Mouse (Mus musculus) lung, postnatal 10 days (tissue): ENCODE results near the gene Agbl1.
"Not testable (repeated sequence)": the region's sequence is repeated elsewhere in the genome, so short reads cannot be mapped to it uniquely, and the experiment has no call there.

Experiments
- DNase-seq: peaks from one replicate; pipeline ENCODE4 v3.0.0; 2021

The Agbl1 gene

DNA sequence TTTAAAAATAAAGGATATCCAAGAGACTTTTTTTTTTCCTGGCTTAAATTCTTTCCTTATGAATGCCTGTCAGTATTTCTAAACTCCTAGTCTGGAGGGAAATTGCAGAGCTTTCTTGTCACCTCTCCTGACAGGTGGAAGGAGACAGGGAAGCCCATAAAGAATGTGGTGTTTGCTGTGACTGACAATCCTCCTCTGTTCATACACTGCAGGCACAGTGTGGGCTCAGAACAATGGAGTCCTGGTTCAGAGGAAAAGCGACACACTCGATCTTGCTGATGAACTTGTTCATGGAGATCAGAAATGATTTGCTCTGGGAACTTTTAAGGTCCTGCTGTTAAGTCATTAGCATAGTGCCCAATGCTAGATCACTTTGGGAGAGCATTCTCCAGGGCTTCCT lies 368.1 kb downstream of the Agbl1 start:
- DNase-seq, result no peak

DNA sequence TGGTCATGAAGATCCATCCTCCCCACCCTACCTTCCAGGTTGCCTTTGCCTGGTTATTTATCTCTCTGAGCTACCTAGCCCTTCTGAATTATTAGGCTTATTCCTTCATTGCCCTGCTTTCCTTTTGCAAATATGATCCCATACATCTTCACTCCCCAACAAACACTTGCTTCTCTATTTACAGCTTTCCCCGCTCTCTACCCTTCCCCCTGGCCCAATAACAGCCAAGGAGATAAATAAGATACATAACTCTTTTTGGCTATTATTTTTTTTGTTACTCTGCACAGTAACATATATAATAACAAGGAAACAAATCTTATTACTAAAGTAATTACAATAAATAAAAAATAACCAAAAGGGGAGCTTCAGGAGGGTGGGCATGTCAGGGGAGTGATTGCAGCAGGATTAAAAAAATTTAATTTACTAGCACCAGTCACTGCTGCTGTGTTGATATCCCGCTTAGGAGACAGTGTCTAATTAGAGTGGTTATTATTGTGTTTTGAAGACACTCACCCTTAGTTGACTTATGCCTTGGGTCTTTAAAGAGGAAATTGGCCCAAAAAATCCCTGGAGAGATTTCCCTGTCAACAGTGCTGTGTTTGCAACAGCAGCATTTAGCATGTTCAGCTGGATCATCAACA lies 370.5 kb downstream of the Agbl1 start:
- no peak for DNase-seq

DNA sequence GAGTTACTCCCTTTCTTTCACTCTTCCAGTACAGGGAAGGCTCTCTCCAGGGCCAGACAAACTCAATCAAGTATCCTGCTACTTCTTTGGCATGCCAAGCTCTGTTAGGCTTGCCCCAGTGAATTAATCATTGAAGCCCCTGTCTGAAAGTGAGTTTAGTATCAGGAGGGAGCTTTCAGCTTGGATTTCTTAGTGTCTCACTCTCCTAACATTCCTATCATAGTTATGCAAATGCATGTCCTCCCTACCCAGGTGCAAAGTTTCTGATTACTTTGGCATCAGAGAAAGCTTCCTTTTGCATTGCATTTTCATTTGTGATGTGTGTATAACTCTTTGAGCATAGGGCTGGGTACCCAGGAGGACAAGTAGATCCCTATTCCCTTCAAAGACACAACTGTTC lies 399.8 kb downstream of the Agbl1 start:
- DNase-seq, result no peak

DNA sequence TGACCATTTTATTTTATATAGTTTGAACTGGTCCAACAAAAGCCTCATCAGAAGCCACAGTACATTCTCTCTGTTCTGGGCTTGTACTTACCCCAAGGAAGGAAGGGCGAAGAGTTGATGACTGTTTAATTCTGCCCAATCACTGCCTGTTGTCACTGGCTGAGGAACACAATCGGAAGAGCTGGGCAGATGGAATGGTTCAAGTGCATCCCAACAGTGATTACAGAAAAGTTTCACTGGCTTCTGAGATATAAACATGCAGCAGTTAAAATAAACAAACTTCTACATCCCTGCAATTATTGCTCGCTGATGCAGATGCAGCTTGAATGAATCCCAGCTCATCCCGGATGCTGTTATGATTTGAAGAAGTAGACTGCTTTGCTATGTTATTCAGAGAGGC lies 421.3 kb downstream of the Agbl1 start:
- peak; percentile 19 for DNase-seq

GRCm38 (mm10) chr7:76661072-76661471 lies 431.4 kb downstream of the Agbl1 start:
- peak; percentile 18 for DNase-seq

GRCm38 (mm10) chr7:76674856-76675255 lies 445.2 kb downstream of the Agbl1 start:
- no peak for DNase-seq

- DNase-seq, result no peak
Observed at GRCm38 (mm10) chr7:76701224-76701623, 471.5 kb downstream of the Agbl1 start.

DNA sequence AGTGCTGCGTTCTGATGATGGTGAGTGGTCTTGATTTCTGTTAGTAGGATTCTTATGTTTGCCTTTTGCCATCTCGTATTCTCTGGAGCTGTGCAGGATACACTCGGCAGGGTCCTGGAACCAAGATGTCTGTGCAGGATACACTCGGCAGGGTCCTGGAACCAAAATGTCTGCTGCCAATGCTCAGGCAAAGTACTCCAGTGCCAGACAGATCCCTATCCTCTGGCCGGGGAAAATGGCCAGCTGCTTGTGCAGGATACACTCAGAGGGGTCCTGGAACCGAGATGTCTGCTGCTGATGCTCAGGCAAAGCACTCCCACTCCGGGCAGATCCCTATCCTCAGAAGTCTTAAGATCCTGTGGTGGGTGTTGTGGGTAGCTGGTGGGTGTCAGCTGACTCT lies 502.5 kb downstream of the Agbl1 start:
- DNase-seq, result not testable (repeated sequence)

DNA sequence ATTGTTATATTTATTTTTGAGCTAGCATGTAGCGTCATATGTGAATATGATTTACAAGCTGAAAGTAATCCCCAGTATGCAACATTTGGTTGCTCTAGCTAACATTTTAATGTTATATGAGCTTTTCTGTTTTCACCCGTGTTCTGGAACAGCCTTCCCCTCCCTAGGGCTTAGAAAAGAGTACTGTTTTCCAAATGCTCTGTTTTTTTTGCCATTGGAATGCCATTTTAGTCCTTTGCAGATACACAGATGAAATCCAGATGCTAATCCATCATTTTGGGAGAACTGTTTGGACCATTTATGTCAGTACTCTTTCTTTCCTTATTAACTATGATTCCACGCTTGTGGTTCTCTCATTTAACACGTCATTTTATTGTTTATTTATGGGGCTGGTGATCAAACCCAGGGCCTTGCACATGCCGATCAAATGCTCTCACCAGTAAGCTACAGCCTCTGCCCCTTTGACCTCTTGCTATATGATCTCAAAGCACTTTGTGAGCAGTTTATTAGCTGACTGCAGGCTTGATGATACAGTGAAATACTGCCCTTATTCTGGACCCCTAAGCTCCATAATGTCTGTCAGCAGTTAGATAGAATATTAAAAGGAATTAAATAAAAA lies 547.7 kb downstream of the Agbl1 start:
- DNase-seq, result no peak

DNA sequence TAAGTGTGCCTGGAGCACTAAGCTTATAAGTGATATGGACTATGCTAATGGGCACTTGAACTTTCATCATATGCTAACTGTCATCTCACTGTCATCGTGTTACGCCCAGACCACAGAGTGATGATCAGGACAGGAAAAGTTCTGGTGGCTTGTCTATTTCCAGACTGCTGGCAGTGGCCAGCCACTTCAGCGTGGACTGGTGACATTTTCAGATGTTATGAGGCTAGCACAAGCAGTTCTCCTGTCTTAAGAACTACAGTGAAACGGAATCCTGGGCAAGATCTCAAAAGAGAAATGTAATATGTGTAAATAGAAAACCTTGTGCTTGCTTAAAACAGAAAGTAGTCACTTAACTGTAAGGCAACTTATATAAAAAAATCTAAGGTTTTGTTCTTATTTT lies 550.8 kb downstream of the Agbl1 start:
- no peak for DNase-seq

GRCm38 (mm10) chr7:76788561-76789306 lies 559.0 kb downstream of the Agbl1 start:
- DNase-seq, result no peak

DNA sequence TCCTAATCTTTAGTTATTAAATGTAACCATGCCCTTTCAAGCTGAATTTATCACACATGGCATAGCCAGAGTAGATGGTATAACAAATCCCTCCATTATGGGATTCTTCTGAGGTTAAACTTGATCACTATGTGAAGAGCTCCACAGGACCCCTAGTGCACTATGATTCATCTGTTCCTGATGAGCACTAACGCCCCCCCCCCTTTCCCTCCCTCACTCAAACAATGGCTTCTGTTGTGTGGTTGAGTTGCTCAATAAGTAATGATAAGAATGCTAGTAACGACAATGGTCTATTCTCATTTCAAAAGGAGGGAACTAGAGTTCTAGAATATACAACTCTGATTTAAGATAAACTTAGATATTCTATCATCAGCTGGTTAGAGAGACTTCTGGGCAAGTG lies 560.4 kb downstream of the Agbl1 start:
- DNase-seq, result no peak

- DNase-seq, result peak; percentile 4
Observed at GRCm38 (mm10) chr7:76791247-76791646, 561.6 kb downstream of the Agbl1 start.

DNA sequence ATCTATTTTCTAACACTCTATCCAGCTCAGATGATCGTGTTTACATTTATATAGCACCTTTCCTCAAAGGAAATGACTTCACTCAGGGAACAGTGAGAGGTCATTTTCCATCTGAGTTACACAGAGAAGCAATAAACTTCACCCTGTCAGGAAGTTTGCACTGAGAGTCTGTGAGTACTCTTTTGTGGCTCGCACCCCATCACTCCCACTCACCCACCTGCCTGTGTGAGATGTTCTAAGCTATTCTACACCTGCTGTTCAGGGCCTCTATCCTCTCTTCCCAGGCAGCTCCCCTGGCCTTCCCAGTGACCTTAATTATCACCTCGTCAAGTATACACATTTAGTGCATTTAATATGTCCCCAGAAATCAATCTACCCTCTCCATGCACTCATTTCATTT lies 580.3 kb downstream of the Agbl1 start:
- DNase-seq, result no peak

GRCm38 (mm10) chr7:76820571-76820970 lies 590.9 kb downstream of the Agbl1 start:
- DNase-seq, result no peak

DNA sequence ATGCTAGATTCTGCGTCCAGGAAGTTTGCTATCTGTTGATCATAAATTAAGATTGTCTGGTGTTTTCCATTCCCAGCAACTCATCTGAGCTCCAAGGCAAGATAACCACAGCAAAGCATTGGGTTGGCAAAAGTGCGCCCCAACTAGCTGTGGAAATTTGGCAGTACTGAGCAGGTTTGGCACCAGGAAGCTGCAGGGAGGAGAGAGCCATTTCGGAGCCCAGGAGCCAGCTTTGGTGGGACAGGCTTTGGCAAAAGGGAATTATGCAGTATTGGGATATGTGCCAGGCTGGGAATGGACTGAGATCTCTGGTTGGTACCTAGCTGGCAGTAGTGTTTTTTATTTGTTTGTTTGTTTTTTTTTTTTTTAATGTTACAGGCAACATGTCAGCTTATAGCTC lies 612.5 kb downstream of the Agbl1 start:
- no peak for DNase-seq

DNA sequence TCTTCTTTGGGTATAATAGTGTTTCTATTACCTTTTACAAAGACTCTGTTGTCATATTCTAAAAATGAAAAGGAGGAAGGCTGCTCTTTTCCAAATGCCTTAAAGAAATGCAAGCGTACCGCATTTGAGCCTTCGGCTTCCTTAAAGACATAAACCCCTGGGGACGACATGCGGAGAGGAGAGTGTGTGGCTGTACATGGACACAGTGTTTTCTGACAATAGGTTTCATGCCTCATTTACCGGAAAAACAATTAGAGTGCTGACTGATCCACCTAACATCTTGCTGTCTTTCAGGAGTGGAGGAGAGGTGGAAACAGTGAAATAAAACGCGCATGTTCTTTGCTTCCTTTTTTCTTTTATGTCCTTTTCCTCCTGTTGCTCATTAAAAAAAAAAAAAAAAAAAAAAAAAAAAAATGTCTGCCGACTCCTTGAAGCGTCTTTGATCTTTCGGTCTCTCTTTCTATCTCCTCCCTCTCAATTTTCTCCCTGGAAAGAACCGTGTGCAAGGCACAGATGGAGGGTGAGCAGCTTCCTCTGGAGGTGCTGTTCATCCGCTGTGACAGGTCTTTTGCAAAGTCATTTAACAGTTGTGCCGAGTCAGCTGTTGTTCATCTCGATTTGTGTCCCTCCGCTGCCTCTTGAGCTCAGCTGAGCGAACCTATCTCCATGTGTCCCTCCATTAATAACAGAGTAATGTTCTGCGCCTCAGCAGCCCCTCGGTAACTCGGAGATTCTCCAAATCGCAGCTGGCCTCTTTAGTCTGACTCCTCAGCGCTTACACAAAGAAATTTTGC lies 659.9 kb downstream of the Agbl1 start:
- no peak for DNase-seq

GRCm38 (mm10) chr7:76904096-76904495 lies 674.4 kb downstream of the Agbl1 start:
- DNase-seq, result no peak

DNA sequence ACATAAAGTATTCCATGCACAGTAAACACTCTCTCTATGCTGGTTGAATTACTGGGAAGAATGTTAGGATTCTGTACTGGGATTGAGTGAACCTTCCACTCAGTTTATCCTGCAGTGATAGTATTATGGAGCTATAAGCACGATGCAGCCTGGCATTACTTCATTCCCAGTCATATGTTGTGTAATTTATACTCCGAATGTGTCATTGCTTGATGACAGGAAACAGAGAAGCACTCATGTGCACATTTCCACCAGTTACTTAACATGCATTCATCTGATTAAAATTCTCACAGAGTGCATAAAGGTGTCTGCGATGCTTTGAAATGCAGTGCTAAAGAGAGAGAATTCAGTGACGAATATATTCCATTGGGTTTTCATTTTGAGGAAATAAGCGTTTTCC lies 682.0 kb downstream of the Agbl1 start:
- DNase-seq, result no peak

GRCm38 (mm10) chr7:76918871-76919270 lies 689.2 kb downstream of the Agbl1 start:
- DNase-seq, result no peak

DNA sequence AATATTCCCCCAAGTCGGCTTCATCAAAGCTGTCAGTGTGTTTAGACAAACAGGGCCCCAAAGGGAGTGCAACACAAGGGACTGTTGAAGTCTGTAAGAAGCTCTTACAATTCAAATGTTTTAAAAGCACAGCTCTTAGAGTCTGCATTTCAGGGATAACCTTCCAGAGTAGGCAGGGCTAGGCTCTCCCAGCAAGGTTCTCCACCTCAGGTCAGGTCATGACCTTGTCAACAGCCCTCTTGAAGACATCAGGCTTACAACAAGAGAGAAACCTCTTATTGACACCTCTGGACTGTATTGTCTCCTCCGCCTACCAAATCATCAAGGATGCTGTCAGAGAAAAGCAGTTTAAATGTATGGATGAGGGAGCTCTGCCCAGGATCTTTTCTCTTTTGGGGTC lies 692.0 kb downstream of the Agbl1 start:
- DNase-seq, result no peak

- no peak for DNase-seq
Observed at GRCm38 (mm10) chr7:76935219-76935618, 705.5 kb downstream of the Agbl1 start.

DNA sequence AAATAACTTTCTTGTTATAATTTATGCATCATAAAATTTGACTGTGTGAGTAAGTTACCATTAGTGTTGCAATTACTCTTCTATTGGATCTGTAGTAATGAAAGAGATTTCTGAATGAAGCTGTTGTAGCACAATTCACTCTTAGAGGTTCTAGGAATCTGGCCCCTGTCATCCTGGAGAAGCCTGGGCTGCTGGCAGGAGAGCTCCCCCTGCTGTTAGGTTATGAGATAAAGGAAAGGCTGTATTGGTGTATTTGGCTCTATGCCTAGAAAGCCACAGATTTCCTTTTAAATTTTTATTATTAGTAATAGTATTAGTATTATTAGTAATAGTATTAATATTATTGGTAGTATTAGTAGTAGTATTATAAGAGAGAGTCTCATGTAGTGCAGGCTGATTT lies 711.8 kb downstream of the Agbl1 start:
- DNase-seq, result peak; percentile 61

GRCm38 (mm10) chr7:76971334-76971733 lies 741.6 kb downstream of the Agbl1 start:
- peak; percentile 1 for DNase-seq
